Mouse (Mus musculus) right cerebral cortex, adult 2 months (tissue): ENCODE data around the gene Rev1.

Experiments
- DNase-seq, 2 experiments: peaks; one replicate each; pipeline ENCODE4 v3.0.0; 2021 to 2022; ENCODE audit warnings: low spot score in 2 of 2

Gene Rev1

GRCm38 (mm10) chr1:38129501-38130267, at the start of gene Rev1:
TSS of gene Rev1 (minus strand) at chr1:38129801.
- DNase-seq, result peak; percentile 89 to 93

- no peak for DNase-seq
Measured at GRCm38 (mm10) chr1:38178929-38179328, 49.3 kb upstream of the Rev1 start.

- DNase-seq, result no peak
Measured at GRCm38 (mm10) chr1:38176077-38176476, 46.5 kb upstream of the Rev1 start.

- DNase-seq, result no peak
Measured at GRCm38 (mm10) chr1:38171874-38172273, 42.3 kb upstream of the Rev1 start.

GRCm38 (mm10) chr1:38165696-38166095, 36.1 kb upstream of the Rev1 start:
- DNase-seq, result no peak

- no peak for DNase-seq
Measured at GRCm38 (mm10) chr1:38150086-38150485, 20.5 kb upstream of the Rev1 start.

GRCm38 (mm10) chr1:38146008-38146407, 16.4 kb upstream of the Rev1 start:
- DNase-seq, result no peak

- DNase-seq, result no peak
Measured at GRCm38 (mm10) chr1:38141371-38141770, 11.8 kb upstream of the Rev1 start.

- DNase-seq, result no peak
Measured at GRCm38 (mm10) chr1:38140911-38141310, 11.3 kb upstream of the Rev1 start.

GRCm38 (mm10) chr1:38139396-38139795, 9.8 kb upstream of the Rev1 start:
- DNase-seq, result no peak

- no peak for DNase-seq
Measured at GRCm38 (mm10) chr1:38132942-38133341, 3.3 kb upstream of the Rev1 start.

- no peak for DNase-seq
Measured at GRCm38 (mm10) chr1:38130715-38131483, 1.3 kb upstream of the Rev1 start.

- DNase-seq, result peak; percentile 29 to 33
Measured at GRCm38 (mm10) chr1:38128919-38129436, 623 bp downstream of the Rev1 start.

- DNase-seq, result no peak
Measured at GRCm38 (mm10) chr1:38127036-38127435, 2.6 kb downstream of the Rev1 start.

- no peak for DNase-seq
Measured at GRCm38 (mm10) chr1:38126426-38126825, 3.2 kb downstream of the Rev1 start.

GRCm38 (mm10) chr1:38124261-38124660, 5.3 kb downstream of the Rev1 start:
- DNase-seq, result no peak

- DNase-seq, result no peak
Measured at GRCm38 (mm10) chr1:38120877-38121276, 8.7 kb downstream of the Rev1 start.

GRCm38 (mm10) chr1:38118624-38119023, 11.0 kb downstream of the Rev1 start:
- DNase-seq, result no peak

- no peak for DNase-seq
Measured at GRCm38 (mm10) chr1:38109786-38110185, 19.8 kb downstream of the Rev1 start.

- no peak for DNase-seq
Measured at GRCm38 (mm10) chr1:38103813-38104212, 25.8 kb downstream of the Rev1 start.

GRCm38 (mm10) chr1:38103214-38103613, 26.4 kb downstream of the Rev1 start:
- DNase-seq, result no peak

GRCm38 (mm10) chr1:38081316-38081715, 48.3 kb downstream of the Rev1 start:
- DNase-seq, result no peak

GRCm38 (mm10) chr1:38071326-38071725, 58.3 kb downstream of the Rev1 start:
- DNase-seq, result peak in 1 of 2 experiments; percentile 35
